Mouse (Mus musculus) neural tube, embryonic 13.5 days (tissue): ENCODE measurements around the gene Mslnl. TPM values are rescaled to one million over a fixed set of nuclear protein-coding genes. Genes with fewer than 3 reads are reported as not detected.

Experiments
- ATAC-seq: fragments of 200-750 bp; cut with Nextera tagmentation; 2 replicates; pipeline ENCODE4 v1.8.0; 2017; ENCODE audit warnings: low read depth, mild to moderate bottlenecking, moderate TSS enrichment, moderate library complexity
- H3K27ac ChIP-seq: fragments of 300-500 bp; sonication (generic); replicated peaks from 2 replicates; pipeline ENCODE4 v1.5.1; 2015; ENCODE audit warnings: moderate library complexity, mild to moderate bottlenecking, inconsistent platforms
- H3K27me3 ChIP-seq: fragments of 300-500 bp; sonication (generic); 2 replicates; pipeline ENCODE4 v1.6.1; 2015; ENCODE audit warnings: mild to moderate bottlenecking, inconsistent platforms
- H3K36me3 ChIP-seq: fragments of 300-500 bp; sonication (generic); 2 replicates; pipeline ENCODE4 v1.6.1; 2015; ENCODE audit warnings: mild to moderate bottlenecking, inconsistent platforms
- H3K4me1 ChIP-seq: fragments of 300-500 bp; sonication (generic); replicated peaks from 2 replicates; pipeline ENCODE4 v1.6.1; 2015; ENCODE audit warnings: inconsistent platforms
- H3K4me2 ChIP-seq: fragments of 300-500 bp; sonication (generic); 2 replicates; pipeline ENCODE4 v1.6.1; 2015; ENCODE audit warnings: inconsistent platforms, mild to moderate bottlenecking, moderate library complexity
- H3K4me3 ChIP-seq: fragments of 300-500 bp; sonication (generic); 2 replicates; pipeline ENCODE4 v1.5.1; 2015; ENCODE audit warnings: mild to moderate bottlenecking, inconsistent platforms
- H3K9ac ChIP-seq: fragments of 300-500 bp; sonication (generic); 2 replicates; pipeline ENCODE4 v1.6.1; 2015; ENCODE audit warnings: moderate library complexity, mild to moderate bottlenecking, inconsistent platforms
- H3K9me3 ChIP-seq: fragments of 300-500 bp; sonication (generic); 2 replicates; pipeline ENCODE4 v1.6.1; 2016; ENCODE audit warnings: inconsistent platforms
- WGBS: fragments of 180-500 bp; shearing (Covaris S2); methylation state at CpG from one replicate; pipeline ENCODE4 v1.1.7; 2015; 5-methylcytosine and 5-hydroxymethylcytosine counted together
- polyA plus RNA-seq: library from polyadenylated mRNA; unstranded; fragments of >200 nt; fragmentation: Nextera tagmentation; extraction: Ambion mirVana; gene quantifications from 2 replicates; pipeline ENCODE4 v1.2.1, GENCODE M21; 2015

The Mslnl gene
- polyA plus RNA-seq, 1 experiment from 2014 or later, result not detected

DNA sequence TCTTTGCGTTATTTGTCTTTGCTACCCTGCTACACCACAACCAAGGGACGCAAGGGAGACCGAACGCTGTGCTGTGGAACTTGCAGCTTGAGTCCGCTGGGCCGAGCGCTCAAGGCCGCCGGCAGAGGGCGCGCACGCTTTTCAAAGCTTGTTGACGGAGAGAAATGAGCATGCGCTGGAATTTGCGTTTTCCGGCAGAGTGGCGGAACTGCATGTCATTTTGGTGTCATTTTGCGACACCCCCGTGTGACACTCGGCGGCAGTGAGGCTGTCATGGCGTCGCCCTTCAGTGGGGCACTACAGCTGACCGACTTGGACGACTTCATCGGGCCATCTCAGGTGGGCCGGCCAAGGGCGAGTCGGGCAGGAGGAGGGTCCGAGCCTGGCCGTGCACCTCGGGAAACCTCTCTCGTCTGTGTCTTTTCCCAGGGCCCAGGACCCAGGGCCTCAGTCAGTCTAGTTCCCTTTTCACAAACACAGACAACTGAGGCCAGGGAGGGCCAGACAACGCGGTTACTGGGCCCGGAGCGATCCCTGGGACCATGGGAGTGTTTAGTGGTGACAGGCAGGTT is 37.8 kb downstream of the Mslnl start, which contains the start of gene Narfl:
Gene Narfl, plus strand, starts transcription at position 228 of the 572 bp plus-strand sequence.
- ATAC-seq, result peak; percentile 87
- Histone ChIP-seq H3K4me1 (peaks cover 13% of the 10 kb centered on the region), H3K4me3 (peak within 1 kb of the TSS; percentile 80), H3K4me2 (peak within 1 kb of the TSS; percentile 88), H3K27ac (no peak within 1 kb of the TSS), H3K9me3 (no peaks in the 10 kb centered on the region), H3K27me3 (peaks cover 12% of the 10 kb centered on the region), H3K36me3 (peaks cover 5% of the 10 kb centered on the region), H3K9ac (peak within 1 kb of the TSS; percentile 88)
- WGBS, result under 1% methylated on average over 37 of the region's 37 CpGs

DNA sequence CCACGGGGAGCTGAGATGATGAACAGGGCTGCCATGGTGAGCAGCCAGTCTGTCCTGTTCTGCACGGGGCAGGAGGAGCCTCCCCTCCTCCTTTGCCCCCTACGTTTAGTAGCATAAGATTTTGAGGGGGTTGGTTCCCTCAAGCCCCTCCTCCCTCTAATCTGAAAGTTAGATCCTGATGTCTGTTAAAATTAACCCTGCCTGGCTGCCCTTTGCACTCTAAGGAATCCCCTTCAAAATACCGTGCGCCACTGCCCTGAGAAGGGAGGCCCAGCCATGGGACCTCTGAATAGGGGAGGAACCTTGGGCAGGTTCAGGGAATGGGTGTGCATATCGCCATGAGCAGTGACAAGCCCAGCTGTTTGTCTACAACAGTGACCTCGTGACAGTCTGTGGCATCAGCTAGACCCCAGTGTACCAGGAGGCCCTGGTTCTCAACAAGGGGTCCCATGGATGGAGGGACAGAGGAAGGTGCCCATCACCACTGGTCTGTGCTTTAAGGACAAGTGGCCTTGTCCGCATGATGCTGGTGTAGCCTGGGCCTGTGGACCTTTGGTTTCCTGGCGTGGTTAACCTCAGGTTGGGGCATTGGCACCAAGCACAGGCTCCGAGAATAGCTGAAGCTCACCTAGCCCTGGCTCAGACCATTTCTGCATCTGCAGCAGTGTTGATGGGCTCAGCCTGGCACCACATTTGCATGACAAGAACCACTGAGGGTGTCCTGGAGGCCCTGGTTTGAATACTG is 39.6 kb downstream of the Mslnl start:
- whole genome bisulfite sequencing, result 81% methylated on average over 10 of the region's 10 CpGs
- no peak overlapping the region for H3K4me3 ChIP-seq
- no peak for ATAC-seq
- no peak overlapping the region for H3K4me2 ChIP-seq
- no peaks in the 10 kb centered on the region for H3K27me3 ChIP-seq
- peaks cover 13% of the 10 kb centered on the region for H3K4me1 ChIP-seq
- no peak overlapping the region for H3K9ac ChIP-seq
- H3K9me3 ChIP-seq, result no peaks in the 10 kb centered on the region
- no peak overlapping the region for H3K27ac ChIP-seq
- peaks cover 18% of the 10 kb centered on the region for H3K36me3 ChIP-seq

DNA sequence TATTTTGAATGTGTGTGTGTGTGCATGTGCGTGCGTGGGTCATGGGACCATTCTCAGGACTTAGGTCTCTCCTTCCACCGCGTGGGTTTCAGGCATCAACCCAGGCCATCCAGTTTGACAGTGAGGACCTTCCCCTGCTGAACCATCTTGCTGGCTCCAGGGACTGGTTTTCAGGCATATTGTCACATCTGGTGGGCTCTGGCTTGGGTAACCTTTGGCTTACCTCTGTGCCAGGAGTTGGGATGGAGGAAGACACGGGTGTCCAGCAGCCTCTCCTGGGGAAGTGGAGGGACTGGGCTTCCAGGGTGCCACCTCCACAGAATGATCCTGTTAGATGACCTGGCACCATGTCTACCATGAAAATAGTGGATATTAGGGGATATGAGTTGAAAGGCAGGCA is 42.1 kb downstream of the Mslnl start:
- H3K9me3 ChIP-seq, result no peaks in the 10 kb centered on the region
- H3K4me3 ChIP-seq, result no peak overlapping the region
- H3K4me1 ChIP-seq, result peaks cover 15% of the 10 kb centered on the region
- no peak for ATAC-seq
- H3K36me3 ChIP-seq, result peaks cover 43% of the 10 kb centered on the region
- WGBS, result 93% methylated on average over 5 of the region's 5 CpGs
- H3K27me3 ChIP-seq, result no peaks in the 10 kb centered on the region
- no peak overlapping the region for H3K4me2 ChIP-seq
- no peak overlapping the region for H3K27ac ChIP-seq
- H3K9ac ChIP-seq, result no peak overlapping the region

DNA sequence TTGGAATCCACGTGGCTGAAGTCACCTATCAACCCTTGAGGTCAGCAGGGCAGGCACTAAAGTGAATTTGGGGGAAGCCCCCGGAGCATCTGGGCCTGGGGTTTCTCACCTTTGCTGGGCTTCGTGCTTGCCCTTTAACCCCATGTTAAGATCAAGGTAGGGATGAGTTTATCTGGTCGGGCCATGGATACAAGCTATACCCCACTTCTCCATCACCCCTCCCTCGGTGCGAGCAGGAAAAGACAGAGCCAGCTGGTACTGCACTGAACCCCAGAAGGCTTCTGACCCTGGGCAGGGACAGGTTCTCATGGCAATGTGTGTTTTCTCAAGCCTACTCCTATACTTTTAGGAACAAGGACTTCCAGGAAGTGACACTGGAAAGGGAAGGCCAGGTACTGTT is 45.5 kb downstream of the Mslnl start:
- H3K27ac ChIP-seq, result no peak overlapping the region
- ATAC-seq, result no peak
- no peak overlapping the region for H3K4me2 ChIP-seq
- no peaks in the 10 kb centered on the region for H3K27me3 ChIP-seq
- H3K9ac ChIP-seq, result no peak overlapping the region
- peaks cover 26% of the 10 kb centered on the region for H3K4me1 ChIP-seq
- WGBS, result 84% methylated on average over 6 of the region's 6 CpGs
- H3K36me3 ChIP-seq, result peaks cover 56% of the 10 kb centered on the region
- H3K9me3 ChIP-seq, result no peaks in the 10 kb centered on the region
- H3K4me3 ChIP-seq, result no peak overlapping the region

DNA sequence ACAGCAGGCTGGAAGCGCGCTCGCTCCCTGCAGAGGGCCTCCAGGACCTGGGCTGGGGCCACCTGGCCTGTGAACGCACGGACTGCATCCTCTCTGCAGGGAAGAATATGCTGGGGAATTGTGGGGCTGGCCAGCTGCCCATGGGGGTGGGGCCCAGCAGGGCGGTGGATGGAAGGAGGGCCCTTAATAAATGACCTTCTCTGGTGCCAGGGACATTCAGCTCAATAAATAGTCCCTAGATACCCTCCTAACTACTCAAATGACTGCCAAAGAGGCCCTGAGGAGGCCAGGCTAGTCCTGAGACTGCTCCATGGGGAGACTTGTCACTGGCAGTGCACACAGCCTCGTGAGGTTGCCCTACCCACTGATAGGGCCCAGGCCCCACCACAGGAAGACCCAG is 47.2 kb downstream of the Mslnl start:
- Histone ChIP-seq H3K9me3 (no peaks in the 10 kb centered on the region), H3K4me2 (peak overlapping the region; percentile 95), H3K36me3 (peaks cover 63% of the 10 kb centered on the region), H3K9ac (peak overlapping the region; percentile 89; the same call in 1 of the 2 replicates), H3K27me3 (no peaks in the 10 kb centered on the region), H3K27ac (no peak overlapping the region), H3K4me3 (no peak overlapping the region; the same call in 1 of the 2 replicates), H3K4me1 (peaks cover 26% of the 10 kb centered on the region)
- ATAC-seq, result no peak
- WGBS, result 59% methylated on average over 7 of the region's 7 CpGs

DNA sequence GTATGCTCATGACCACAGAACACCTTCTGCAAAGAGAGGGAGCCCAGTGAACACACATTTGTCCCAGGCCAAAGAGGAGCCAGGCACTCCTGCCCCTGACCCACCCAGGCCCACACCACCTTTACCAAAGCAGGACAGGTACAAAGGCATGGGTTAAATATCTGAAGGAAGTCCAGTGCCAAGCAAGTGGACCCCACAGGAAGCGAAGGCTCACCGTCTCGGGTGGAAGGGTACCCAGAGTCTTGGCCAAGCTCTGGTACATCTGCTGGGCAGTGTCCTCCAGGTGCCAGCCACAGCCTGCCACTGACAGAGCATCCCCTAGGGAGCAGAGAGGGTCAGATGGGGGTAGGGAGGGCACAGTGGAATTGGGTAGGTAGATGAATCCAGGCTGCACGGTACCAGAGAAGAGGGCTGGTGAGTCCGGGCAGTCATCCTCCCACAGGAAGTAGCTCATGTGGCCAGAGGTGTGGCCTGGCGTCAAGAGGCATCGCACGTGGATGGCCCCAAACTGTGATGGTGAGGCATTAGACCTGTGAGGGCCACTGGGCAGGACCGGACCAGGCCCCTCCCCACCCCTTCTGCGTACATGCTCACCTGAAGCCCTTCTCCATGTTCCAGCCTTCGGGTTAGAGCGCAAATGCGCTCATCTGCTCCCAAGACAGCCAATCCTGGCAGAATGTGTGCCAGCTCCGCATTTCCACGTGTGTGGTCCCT is 48.2 kb downstream of the Mslnl start:
- H3K36me3 ChIP-seq, result peaks cover 70% of the 10 kb centered on the region
- peak overlapping the region; percentile 89; the same call in 1 of the 2 replicates for H3K27ac ChIP-seq
- H3K4me2 ChIP-seq, result peak overlapping the region; percentile 95
- H3K27me3 ChIP-seq, result no peaks in the 10 kb centered on the region
- ATAC-seq, result no peak
- 82% methylated on average over 15 of the region's 15 CpGs for WGBS
- H3K4me1 ChIP-seq, result peaks cover 26% of the 10 kb centered on the region
- H3K9ac ChIP-seq, result peak overlapping the region; percentile 89
- peak overlapping the region; percentile 68 for H3K4me3 ChIP-seq
- no peaks in the 10 kb centered on the region for H3K9me3 ChIP-seq

DNA sequence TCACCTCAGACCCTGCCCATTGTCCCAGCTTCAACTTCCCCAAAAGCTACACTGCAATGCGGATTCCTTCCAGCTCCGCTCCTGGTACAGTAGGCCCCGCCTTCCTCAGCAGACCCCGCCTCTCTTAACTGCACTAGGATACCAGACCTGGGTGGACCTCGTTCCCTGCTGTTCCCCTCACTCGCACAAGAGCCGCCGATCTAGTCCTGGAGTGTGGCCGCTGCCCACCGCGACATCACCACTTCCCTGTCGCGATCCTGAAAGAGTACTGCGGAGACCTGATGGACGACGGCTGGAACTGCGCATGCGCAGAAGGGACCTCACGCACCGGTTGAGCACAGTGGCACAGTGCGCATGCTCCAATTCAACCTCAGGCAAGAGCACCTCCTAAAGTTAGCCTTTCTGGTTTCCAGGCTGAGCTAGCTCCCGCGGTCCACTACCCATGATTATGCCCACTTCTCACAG is 49.5 kb downstream of the Mslnl start, which contains the start of gene Haghl:
Gene Haghl, minus strand, starts transcription at position 393 of the 465 bp plus-strand sequence.
- peaks cover 69% of the 10 kb centered on the region for H3K36me3 ChIP-seq
- H3K27ac ChIP-seq, result peak within 1 kb of the TSS; percentile 89
- H3K4me2 ChIP-seq, result peak within 1 kb of the TSS; percentile 95
- no peaks in the 10 kb centered on the region for H3K9me3 ChIP-seq
- H3K4me3 ChIP-seq, result peak within 1 kb of the TSS; percentile 68
- peak; percentile 77 for ATAC-seq
- H3K4me1 ChIP-seq, result peaks cover 27% of the 10 kb centered on the region
- peak within 1 kb of the TSS; percentile 89 for H3K9ac ChIP-seq
- WGBS, result under 1% methylated on average over 23 of the region's 23 CpGs
- H3K27me3 ChIP-seq, result no peaks in the 10 kb centered on the region

DNA sequence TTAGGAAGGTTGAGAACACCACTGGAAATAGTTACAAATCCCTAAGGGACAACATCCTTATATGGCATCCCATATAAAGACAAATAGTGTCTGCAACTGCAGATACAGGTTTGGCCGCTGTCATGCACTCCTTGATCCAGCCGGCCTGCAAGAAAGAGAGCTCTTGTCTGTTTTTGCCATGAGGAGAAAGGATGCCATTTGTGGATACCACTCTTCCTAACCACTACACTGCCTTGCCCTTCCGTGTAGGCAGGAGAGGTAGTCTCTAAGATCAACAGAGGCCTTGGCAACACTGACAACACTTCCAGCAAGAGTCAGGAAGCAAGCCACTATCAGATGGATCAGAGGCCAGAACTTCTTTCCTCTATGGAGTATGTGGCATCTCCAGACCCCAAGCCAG is 50.4 kb downstream of the Mslnl start, which contains the start of gene Ccdc78:
Gene Ccdc78, plus strand, starts transcription at position 301 of the 400 bp plus-strand sequence.
- Histone ChIP-seq H3K9ac (peak within 1 kb of the TSS; percentile 89), H3K9me3 (no peaks in the 10 kb centered on the region), H3K4me2 (peak within 1 kb of the TSS; percentile 95), H3K4me1 (peaks cover 36% of the 10 kb centered on the region), H3K4me3 (peak within 1 kb of the TSS; percentile 68), H3K36me3 (peaks cover 60% of the 10 kb centered on the region), H3K27ac (peak within 1 kb of the TSS; percentile 89), H3K27me3 (no peaks in the 10 kb centered on the region)
- 85% methylated on average over 3 of the region's 3 CpGs for WGBS
- no peak for ATAC-seq

DNA sequence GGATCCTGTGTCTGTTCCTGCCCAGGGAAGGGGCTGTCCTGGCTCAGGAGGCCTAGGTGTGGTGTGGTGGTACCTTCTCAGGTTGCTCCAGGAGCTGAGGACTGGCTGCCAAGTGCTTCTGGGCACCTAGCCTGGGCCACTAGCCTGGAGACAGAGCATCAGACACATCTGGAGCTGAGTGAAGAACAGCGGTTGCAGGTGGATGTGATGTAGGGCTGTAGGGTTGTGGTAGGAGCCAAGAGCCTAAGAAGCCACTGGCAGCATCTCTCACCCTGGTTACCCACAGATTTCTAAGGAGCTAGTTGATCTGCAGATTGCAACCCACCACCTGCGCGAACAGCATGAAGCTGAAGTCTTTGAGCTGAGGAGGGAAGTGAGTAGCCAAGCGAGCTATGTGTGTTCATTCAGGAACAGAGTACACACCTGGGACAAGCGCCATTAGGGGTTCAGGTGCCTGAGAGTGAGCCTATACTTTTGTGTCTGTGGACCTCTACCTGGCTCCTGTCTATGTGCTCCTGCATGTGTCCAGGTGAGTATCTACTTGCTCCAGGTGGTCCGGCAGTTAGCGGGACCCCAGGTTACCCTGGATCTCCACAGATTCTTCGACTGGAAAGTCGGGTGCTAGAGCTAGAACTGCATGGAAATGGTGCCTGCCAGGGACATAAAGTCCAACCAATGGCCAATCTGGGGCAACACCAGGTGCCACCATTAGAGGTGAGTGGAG is 51.1 kb downstream of the Mslnl start:
- Histone ChIP-seq H3K9me3 (no peaks in the 10 kb centered on the region), H3K4me1 (peaks cover 42% of the 10 kb centered on the region), H3K27me3 (no peaks in the 10 kb centered on the region), H3K27ac (no peak overlapping the region), H3K4me2 (no peak overlapping the region), H3K36me3 (peaks cover 53% of the 10 kb centered on the region), H3K9ac (no peak overlapping the region), H3K4me3 (no peak overlapping the region)
- no peak for ATAC-seq
- WGBS, result 91% methylated on average over 9 of the region's 9 CpGs

DNA sequence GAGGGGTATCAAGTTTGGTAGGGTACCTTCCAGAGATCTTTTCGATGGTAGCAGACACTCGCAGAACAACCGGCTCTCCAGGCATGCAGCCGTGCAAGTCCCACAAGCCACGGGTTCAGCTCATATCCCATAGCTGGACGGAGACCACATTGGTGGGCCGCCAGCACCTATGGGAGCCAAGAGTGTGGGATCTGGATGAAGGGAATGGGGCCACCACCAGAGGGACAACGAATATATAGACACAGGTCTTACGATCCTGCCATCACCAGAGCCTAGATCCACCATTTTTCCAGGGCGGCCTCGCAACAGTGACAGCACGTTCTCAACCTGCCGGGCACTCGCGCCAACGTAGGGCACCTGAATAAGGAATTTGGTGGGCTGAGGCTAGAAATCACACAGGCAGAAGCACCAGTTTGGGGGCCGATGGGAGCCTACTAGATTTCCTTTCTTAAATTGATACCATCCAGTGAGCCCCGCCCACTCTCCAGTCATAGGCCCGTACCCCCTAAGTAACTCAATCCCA is 55.5 kb downstream of the Mslnl start:
- peaks cover 55% of the 10 kb centered on the region for H3K4me1 ChIP-seq
- peak overlapping the region; percentile 86 for H3K9ac ChIP-seq
- H3K4me3 ChIP-seq, result peak overlapping the region; percentile 84
- peak overlapping the region; percentile 92 for H3K4me2 ChIP-seq
- peak overlapping the region; percentile 92 for H3K27ac ChIP-seq
- 0 out of 2 replicates have a peak, but pooled peaks have one; percentile 6 for ATAC-seq
- 28% methylated on average over 19 of the region's 19 CpGs for WGBS
- H3K36me3 ChIP-seq, result peaks cover 30% of the 10 kb centered on the region
- H3K9me3 ChIP-seq, result no peaks in the 10 kb centered on the region
- H3K27me3 ChIP-seq, result no peaks in the 10 kb centered on the region

DNA sequence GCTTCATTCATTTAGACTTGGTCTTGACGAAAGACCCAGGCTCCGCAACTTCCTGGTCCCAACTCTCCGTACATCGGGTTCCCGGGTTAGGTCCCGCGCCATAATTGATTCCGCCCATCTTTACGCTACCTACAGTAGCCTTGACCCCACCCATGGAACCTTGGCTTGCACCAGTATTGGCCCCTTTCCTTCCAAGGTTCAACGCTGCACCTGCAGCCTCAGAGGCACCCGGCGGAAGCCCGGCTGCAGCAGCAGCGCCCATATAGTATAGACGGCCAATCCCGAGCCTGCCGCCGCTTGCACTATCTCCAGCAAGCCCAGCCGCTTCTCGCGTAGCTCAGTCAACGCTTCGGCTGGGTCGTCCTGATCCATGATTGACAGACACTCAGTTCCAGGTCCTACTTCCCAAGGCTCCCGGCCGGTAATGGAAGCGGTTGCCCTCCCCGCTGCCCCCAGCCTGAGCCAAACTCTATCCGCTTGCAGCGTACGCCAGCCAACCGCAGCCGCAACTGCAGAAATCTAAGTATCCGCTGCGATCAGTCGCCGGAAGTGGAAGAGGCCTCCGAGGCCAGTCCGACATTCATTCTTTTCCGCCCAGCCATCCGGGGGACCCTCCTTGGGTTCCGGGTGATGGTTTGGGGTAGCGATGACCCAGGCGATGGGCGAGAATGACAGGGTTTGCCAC is 56.1 kb downstream of the Mslnl start:
- Histone ChIP-seq H3K4me3 (peak overlapping the region; percentile 84), H3K27ac (peak overlapping the region; percentile 92), H3K4me1 (peaks cover 61% of the 10 kb centered on the region), H3K9ac (peak overlapping the region; percentile 86), H3K27me3 (no peaks in the 10 kb centered on the region), H3K4me2 (peak overlapping the region; percentile 92), H3K36me3 (peaks cover 28% of the 10 kb centered on the region), H3K9me3 (no peaks in the 10 kb centered on the region)
- ATAC-seq, result peak; percentile 41
- WGBS, result under 1% methylated on average over 45 of the region's 45 CpGs
